Mouse (Mus musculus): ENCODE results near the gene Zfp94. TPM values are rescaled to one million over a fixed set of nuclear protein-coding genes. Genes with fewer than 3 reads are reported as not detected.

Zfp94 gene
- polyA plus RNA-seq (2014; fragmentation: Nextera tagmentation; extraction: Ambion mirVana): 19.2 and 24.2 TPM in 2 replicates

DNA sequence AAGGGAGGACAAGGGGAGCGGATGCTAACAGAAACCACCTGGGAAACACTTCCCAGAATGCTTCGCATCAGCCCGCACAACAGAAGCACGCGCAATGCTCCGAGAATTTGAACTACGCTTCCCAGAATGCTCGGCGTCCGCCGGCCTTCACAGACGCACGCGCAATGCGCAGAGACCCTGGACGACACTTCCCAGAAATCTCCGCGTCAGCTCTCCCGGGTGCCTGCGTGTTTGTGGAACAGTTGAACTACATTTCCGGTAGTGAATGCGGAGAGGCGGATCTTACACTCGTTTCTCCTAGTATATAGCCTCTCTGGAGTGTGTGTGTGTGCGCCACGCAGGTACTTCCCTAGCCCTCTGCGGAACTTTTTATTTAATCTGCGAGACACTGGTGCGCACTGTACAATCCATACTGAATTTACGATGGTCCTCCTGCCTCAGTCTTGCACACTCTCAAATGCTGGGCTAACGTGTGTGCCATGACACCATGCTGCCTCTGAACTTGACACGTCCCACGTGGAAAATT, at the start of gene Zfp94:
Gene Zfp94, minus strand, starts transcription at position 100 of the 526 bp plus-strand sequence.
- Histone ChIP-seq H3K27me3 (ENCODE audit: control insufficient read depth, insufficient read depth, low read length) (no peaks in the 10 kb centered on the region), H3K9me3 (ENCODE audit: control insufficient read depth, low read length) (no peaks in the 10 kb centered on the region), H3K4me3 (ENCODE audit: low read depth, low read length) (peak within 1 kb of the TSS; percentile 59), H3K9ac (replicated peaks; ENCODE audit: low read depth, low read length) (peak within 1 kb of the TSS; percentile 75), H3K36me3 (ENCODE audit: control insufficient read depth, insufficient read depth, low read length) (peaks cover under 1% of the 10 kb centered on the region; the same call in 1 of the 2 replicates), H3K4me2 (ENCODE audit: low read depth, low read length) (peak within 1 kb of the TSS; percentile 79), H3K27ac (ENCODE audit: low read depth, low read length) (peak within 1 kb of the TSS; percentile 75), H3K4me1 (ENCODE audit: control insufficient read depth, insufficient read depth, low read length) (peaks cover 5% of the 10 kb centered on the region)
- WGBS: under 1% methylated on average over 33 of the region's 33 CpGs
- ATAC-seq (ENCODE audit: low read depth): peak; percentile 95

DNA sequence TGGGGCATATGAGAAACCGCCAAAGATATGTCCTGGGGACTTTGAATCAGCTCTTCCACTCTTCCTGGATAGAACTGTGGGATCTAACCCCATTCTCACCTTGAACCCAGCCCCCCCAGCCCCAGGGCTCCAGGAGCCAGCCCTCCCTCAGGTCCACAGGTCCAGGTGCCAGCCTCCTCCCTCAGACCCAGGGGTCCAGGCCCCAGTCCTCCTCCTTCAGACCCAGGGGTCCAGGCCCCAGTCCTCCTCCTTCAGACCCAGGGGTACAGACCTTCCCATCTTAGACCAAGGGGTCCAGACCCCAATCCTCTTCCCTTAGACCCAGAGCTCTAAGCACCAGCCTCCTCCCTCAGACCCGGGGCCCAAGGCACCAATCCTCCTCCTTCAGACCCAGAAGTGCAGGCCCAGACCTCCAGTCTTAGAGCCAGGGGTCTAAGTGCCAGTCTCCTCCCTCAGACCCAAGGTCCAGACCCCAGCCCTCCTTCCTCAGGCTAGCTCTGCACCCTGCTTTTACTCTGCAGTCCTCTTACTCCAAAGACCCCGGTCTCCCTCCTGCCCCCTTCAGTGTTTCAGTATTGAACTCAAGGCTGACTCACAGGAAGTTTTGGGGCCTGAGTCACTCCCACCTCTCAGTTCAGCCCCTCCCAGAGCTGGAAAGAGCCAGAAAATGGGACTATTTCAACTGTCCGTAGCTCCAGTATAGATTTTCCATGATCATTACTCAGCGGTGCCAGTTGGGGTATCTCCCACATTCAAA, 49.0 kb upstream of the Zfp94 start:
- H3K27ac ChIP-seq (ENCODE audit: low read depth, low read length): no peak overlapping the region
- 82% methylated on average over 5 of the region's 5 CpGs for WGBS
- H3K9ac ChIP-seq (replicated peaks; ENCODE audit: low read depth, low read length): 0 out of 2 replicates have a peak overlapping the region, but pooled peaks have one; percentile 7
- H3K36me3 ChIP-seq (ENCODE audit: control insufficient read depth, insufficient read depth, low read length): no peaks in the 10 kb centered on the region
- H3K4me3 ChIP-seq (ENCODE audit: low read depth, low read length): no peak overlapping the region
- H3K9me3 ChIP-seq (ENCODE audit: control insufficient read depth, low read length): no peaks in the 10 kb centered on the region
- no peaks in the 10 kb centered on the region for H3K27me3 ChIP-seq (ENCODE audit: control insufficient read depth, insufficient read depth, low read length)
- ATAC-seq (ENCODE audit: low read depth): peak; percentile 36; the same call in 1 of the 2 replicates
- H3K4me1 ChIP-seq (ENCODE audit: control insufficient read depth, insufficient read depth, low read length): no peaks in the 10 kb centered on the region
- H3K4me2 ChIP-seq (ENCODE audit: low read depth, low read length): no peak overlapping the region

DNA sequence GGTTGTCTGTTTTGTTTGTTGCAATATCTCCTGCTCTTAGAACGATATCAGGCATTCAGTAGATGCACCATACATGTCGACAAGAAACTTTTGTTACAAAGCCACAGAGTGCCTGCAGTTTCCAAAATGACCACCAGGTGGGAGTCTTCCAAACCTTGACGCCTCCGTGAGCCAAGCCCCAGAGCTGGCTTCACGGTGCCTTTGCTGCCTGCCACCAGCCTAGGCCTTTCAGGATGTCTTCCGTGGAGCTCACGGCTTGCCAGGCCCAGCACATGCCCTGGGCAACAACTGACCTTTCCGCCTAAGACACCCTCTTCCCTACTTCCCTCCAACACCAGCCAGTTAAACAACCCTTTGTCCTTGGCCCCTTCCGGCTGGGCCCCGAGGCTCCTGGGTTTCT, 48.4 kb upstream of the Zfp94 start:
- Histone ChIP-seq H3K27ac (ENCODE audit: low read depth, low read length) (no peak overlapping the region), H3K4me3 (ENCODE audit: low read depth, low read length) (no peak overlapping the region), H3K4me1 (ENCODE audit: control insufficient read depth, insufficient read depth, low read length) (no peaks in the 10 kb centered on the region), H3K9me3 (ENCODE audit: control insufficient read depth, low read length) (no peaks in the 10 kb centered on the region), H3K4me2 (ENCODE audit: low read depth, low read length) (no peak overlapping the region), H3K9ac (replicated peaks; ENCODE audit: low read depth, low read length) (0 out of 2 replicates have a peak overlapping the region, but pooled peaks have one; percentile 7), H3K36me3 (ENCODE audit: control insufficient read depth, insufficient read depth, low read length) (no peaks in the 10 kb centered on the region), H3K27me3 (ENCODE audit: control insufficient read depth, insufficient read depth, low read length) (no peaks in the 10 kb centered on the region)
- WGBS: 25% methylated on average over 10 of the region's 10 CpGs
- peak; percentile 84 for ATAC-seq (ENCODE audit: low read depth)

DNA sequence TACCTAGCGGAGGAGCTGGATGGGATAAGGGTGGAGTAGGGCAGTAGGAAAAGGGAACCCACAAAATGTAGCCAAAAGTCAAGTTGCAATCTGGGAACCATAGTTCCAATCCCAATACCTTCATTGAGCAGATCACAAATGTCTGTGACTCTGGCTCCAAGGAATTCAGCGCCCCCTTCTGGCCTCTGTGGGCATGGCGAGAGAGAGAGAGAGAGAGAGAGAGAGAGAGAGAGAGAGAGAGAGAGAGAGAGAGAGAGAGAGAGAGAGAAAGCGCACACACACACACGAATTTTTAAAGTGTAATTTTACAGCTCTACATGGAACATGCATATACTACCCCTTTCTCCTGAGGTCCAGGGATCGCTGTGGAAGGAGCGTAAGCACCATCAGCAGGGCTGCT, 46.8 kb upstream of the Zfp94 start:
- Histone ChIP-seq H3K9me3 (ENCODE audit: control insufficient read depth, low read length) (no peaks in the 10 kb centered on the region), H3K27ac (ENCODE audit: low read depth, low read length) (no peak overlapping the region), H3K9ac (replicated peaks; ENCODE audit: low read depth, low read length) (no peak overlapping the region), H3K4me1 (ENCODE audit: control insufficient read depth, insufficient read depth, low read length) (no peaks in the 10 kb centered on the region), H3K36me3 (ENCODE audit: control insufficient read depth, insufficient read depth, low read length) (no peaks in the 10 kb centered on the region), H3K27me3 (ENCODE audit: control insufficient read depth, insufficient read depth, low read length) (no peaks in the 10 kb centered on the region), H3K4me3 (ENCODE audit: low read depth, low read length) (no peak overlapping the region), H3K4me2 (ENCODE audit: low read depth, low read length) (no peak overlapping the region)
- ATAC-seq (ENCODE audit: low read depth): no peak
- WGBS: 30% methylated on average over 7 of the region's 7 CpGs

DNA sequence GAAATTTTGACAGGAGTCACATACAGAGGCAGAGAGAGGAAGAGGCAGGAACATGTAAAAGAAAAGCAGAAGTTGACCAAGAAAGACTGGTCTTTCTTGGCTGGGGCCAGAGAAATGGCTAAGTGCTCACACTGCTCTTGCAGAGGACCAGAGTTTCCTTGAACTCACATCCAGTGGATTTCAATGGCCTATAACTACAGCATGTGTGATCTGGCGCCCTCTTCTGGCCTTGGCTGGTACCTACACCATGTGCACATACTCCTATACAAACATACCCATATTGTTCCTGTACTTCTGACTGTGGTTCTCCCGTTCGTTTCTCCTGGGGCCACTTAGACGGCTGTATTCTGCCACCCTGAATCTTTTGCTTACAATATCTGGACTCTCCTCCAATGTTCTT, 44.5 kb upstream of the Zfp94 start:
- WGBS: 71% methylated on average over 4 of the region's 4 CpGs
- no peak overlapping the region for H3K27ac ChIP-seq (ENCODE audit: low read depth, low read length)
- H3K4me1 ChIP-seq (ENCODE audit: control insufficient read depth, insufficient read depth, low read length): no peaks in the 10 kb centered on the region
- no peaks in the 10 kb centered on the region for H3K27me3 ChIP-seq (ENCODE audit: control insufficient read depth, insufficient read depth, low read length)
- ATAC-seq (ENCODE audit: low read depth): no peak
- H3K4me3 ChIP-seq (ENCODE audit: low read depth, low read length): no peak overlapping the region
- no peaks in the 10 kb centered on the region for H3K9me3 ChIP-seq (ENCODE audit: control insufficient read depth, low read length)
- no peaks in the 10 kb centered on the region for H3K36me3 ChIP-seq (ENCODE audit: control insufficient read depth, insufficient read depth, low read length)
- H3K9ac ChIP-seq (replicated peaks; ENCODE audit: low read depth, low read length): no peak overlapping the region
- H3K4me2 ChIP-seq (ENCODE audit: low read depth, low read length): no peak overlapping the region

DNA sequence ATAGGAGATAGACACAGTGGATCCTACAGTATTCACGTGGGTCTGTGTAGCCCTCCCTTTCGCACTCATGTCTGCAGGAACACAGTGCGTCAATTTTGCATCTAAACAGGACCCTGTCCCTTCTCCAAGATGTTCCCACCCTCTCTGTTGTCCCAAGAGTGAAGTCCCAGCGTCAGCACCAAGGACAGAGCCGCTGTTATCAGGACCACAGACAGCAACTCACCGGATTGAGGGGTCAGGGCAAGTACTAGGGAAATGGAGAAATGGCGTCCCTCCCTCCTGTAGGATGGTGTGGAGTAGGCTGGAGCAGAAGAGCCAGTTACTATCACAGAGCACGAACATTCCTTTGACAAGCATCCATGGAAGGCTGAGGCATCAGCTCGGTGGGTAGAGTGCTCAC, 42.8 kb upstream of the Zfp94 start:
- Histone ChIP-seq H3K4me1 (ENCODE audit: control insufficient read depth, insufficient read depth, low read length) (no peaks in the 10 kb centered on the region), H3K4me3 (ENCODE audit: low read depth, low read length) (no peak overlapping the region)

DNA sequence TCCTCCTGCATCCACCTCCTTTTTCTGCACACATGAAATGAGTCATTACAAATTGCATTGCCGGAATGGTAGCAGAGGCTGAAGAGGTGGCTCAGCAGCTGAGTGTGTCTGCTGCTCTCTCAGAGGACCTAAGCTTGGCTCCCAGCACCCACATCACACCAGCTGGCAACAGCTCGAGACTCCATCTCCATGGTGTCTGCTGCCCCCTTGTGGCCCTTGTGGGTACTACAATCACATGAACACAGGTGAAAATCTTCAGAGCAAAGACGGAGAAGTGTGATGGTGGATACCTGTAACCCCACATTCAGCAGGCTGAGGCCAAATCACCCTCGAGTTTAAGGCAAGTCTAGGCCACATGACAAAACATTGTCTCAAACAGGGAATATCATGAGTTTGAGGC, 41.4 kb upstream of the Zfp94 start:
- H3K27me3 ChIP-seq (ENCODE audit: control insufficient read depth, insufficient read depth, low read length): no peaks in the 10 kb centered on the region
- H3K9ac ChIP-seq (replicated peaks; ENCODE audit: low read depth, low read length): no peak overlapping the region
- no peak overlapping the region for H3K4me3 ChIP-seq (ENCODE audit: low read depth, low read length)
- no peaks in the 10 kb centered on the region for H3K36me3 ChIP-seq (ENCODE audit: control insufficient read depth, insufficient read depth, low read length)
- H3K9me3 ChIP-seq (ENCODE audit: control insufficient read depth, low read length): no peaks in the 10 kb centered on the region
- no peak overlapping the region for H3K27ac ChIP-seq (ENCODE audit: low read depth, low read length)
- no peak overlapping the region for H3K4me2 ChIP-seq (ENCODE audit: low read depth, low read length)
- 54% methylated on average over 4 of the region's 4 CpGs for WGBS
- no peak for ATAC-seq (ENCODE audit: low read depth)
- H3K4me1 ChIP-seq (ENCODE audit: control insufficient read depth, insufficient read depth, low read length): no peaks in the 10 kb centered on the region

More for the DNA sequence above, 42.8 kb upstream of the Zfp94 start:
- WGBS: 22% methylated on average over 9 of the region's 9 CpGs
- Histone ChIP-seq H3K27ac (ENCODE audit: low read depth, low read length) (no peak overlapping the region), H3K27me3 (ENCODE audit: control insufficient read depth, insufficient read depth, low read length) (no peaks in the 10 kb centered on the region), H3K36me3 (ENCODE audit: control insufficient read depth, insufficient read depth, low read length) (no peaks in the 10 kb centered on the region), H3K9ac (replicated peaks; ENCODE audit: low read depth, low read length) (no peak overlapping the region), H3K4me2 (ENCODE audit: low read depth, low read length) (no peak overlapping the region), H3K9me3 (ENCODE audit: control insufficient read depth, low read length) (no peaks in the 10 kb centered on the region)
- no peak for ATAC-seq (ENCODE audit: low read depth)

DNA sequence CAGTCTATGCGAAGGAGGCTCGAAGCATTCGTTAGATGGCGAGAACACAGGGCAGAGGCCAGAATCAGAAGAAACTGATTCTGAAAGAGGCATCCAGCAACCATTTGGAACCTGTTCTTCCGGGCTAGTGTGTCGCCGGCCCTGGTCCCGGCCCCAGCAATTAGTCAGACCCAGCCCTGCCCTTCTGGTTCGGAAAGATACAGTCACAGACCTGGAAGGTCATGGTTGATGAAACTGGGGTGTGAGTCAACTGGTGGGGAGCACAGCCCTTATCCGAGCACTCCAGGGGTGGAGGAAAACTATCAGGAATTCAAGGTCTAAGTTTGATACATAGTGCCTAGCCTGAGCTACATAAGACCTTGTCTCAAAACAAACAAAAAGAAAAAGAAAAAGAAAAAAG, 39.6 kb upstream of the Zfp94 start:
- H3K4me3 ChIP-seq (ENCODE audit: low read depth, low read length): no peak overlapping the region
- H3K36me3 ChIP-seq (ENCODE audit: control insufficient read depth, insufficient read depth, low read length): no peaks in the 10 kb centered on the region
- no peak overlapping the region for H3K27ac ChIP-seq (ENCODE audit: low read depth, low read length)
- no peaks in the 10 kb centered on the region for H3K9me3 ChIP-seq (ENCODE audit: control insufficient read depth, low read length)
- no peaks in the 10 kb centered on the region for H3K4me1 ChIP-seq (ENCODE audit: control insufficient read depth, insufficient read depth, low read length)
- no peak for ATAC-seq (ENCODE audit: low read depth)
- H3K27me3 ChIP-seq (ENCODE audit: control insufficient read depth, insufficient read depth, low read length): no peaks in the 10 kb centered on the region
- H3K4me2 ChIP-seq (ENCODE audit: low read depth, low read length): no peak overlapping the region
- no peak overlapping the region for H3K9ac ChIP-seq (replicated peaks; ENCODE audit: low read depth, low read length)
- 87% methylated on average over 10 of the region's 10 CpGs for WGBS

DNA sequence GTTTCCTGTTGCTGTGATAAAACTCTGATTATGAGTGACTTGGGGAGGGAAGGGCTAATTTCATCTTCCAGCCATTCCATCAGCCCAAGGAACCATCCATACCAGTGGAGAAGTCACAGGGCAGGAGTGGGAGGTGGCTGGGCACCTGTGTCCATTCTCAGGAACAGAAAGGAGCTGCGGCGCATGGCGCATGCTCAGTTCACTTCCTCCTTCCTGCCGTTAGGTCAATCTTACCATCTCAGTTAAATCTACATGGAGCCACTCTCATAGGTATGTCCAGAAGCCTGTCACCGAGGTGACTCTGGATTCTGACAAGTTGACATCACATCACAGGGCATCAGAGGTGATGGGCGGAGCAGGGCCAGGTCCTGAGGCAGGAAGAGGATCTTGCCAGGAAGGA, 39.2 kb upstream of the Zfp94 start:
- ATAC-seq (ENCODE audit: low read depth): no peak
- no peak overlapping the region for H3K9ac ChIP-seq (replicated peaks; ENCODE audit: low read depth, low read length)
- no peaks in the 10 kb centered on the region for H3K9me3 ChIP-seq (ENCODE audit: control insufficient read depth, low read length)

More for the DNA sequence above, 39.2 kb upstream of the Zfp94 start:
- H3K36me3 ChIP-seq (ENCODE audit: control insufficient read depth, insufficient read depth, low read length): no peaks in the 10 kb centered on the region
- no peak overlapping the region for H3K4me3 ChIP-seq (ENCODE audit: low read depth, low read length)
- H3K27me3 ChIP-seq (ENCODE audit: control insufficient read depth, insufficient read depth, low read length): no peaks in the 10 kb centered on the region
- no peaks in the 10 kb centered on the region for H3K4me1 ChIP-seq (ENCODE audit: control insufficient read depth, insufficient read depth, low read length)
- WGBS: 86% methylated on average over 6 of the region's 6 CpGs
- no peak overlapping the region for H3K27ac ChIP-seq (ENCODE audit: low read depth, low read length)
- no peak overlapping the region for H3K4me2 ChIP-seq (ENCODE audit: low read depth, low read length)
